In the genomic region with DNA sequence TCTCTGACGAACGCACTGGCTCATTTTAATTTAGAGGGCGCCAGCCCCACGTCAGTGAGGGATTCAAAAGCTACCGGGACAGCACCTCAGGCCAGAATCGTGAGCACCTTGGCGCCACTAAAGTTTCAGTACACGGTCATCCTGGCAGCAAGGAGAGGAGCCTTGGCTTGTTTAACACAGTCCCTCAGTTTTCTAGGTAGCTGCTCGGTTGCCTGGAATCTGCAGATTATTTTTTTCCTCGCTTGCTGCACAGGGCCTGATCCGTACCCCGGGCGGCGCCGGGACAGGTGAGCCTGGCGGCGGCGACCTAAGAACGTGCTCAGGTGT, we compare ENCODE assay signal across 8 mouse cellular contexts. TPM values are rescaled to one million over a fixed set of nuclear protein-coding genes. Genes with fewer than 3 reads are reported as not detected.
DNase-seq lines count a peak whose midpoint lies in the region; ATAC-seq and TF ChIP-seq lines count a peak whose summit lies in the region.

No protein-coding gene starts in this region.

- TF ChIP-seq CTCF in liver, adult 2 months (IDR thresholded peaks at IDR 0.05; ENCODE audit: low read depth, low read length) = no peak

- ATAC-seq in forebrain, embryonic 12.5 days (ENCODE audit: low FRiP score) = no peak
- ATAC-seq in intestine, embryonic 16.5 days = no peak; the same call in 1 of the 2 replicates
- no peak for ATAC-seq in neural tube, embryonic 13.5 days (ENCODE audit: low read depth)
- no peak for ATAC-seq in erythroid progenitor cell, adult 5-6 weeks (replicated peaks; ENCODE audit: low FRiP score, poor library complexity, severe bottlenecking)

- DNase-seq in liver, adult 2 months (ENCODE audit: extremely low read depth, low read depth, low spot score) = no peak
- no peak for DNase-seq in liver
- DNase-seq in adrenal gland, postnatal 36 days = no peak
- no peak for DNase-seq in cerebellum, adult 11-12 months

- H3K9ac ChIP-seq in liver, adult 2 months (ENCODE audit: low read depth, low read length) = no peak overlapping the region
- peak overlapping the region; percentile 62 for H3K9ac ChIP-seq in forebrain, embryonic 12.5 days
- H3K9ac ChIP-seq in intestine, embryonic 16.5 days (ENCODE audit: low read depth, low read length) = peak overlapping the region; percentile 68
- H3K9ac ChIP-seq in neural tube, embryonic 13.5 days = peak overlapping the region; percentile 74

- H3K4me1 ChIP-seq in liver, adult 2 months (ENCODE audit: control insufficient read depth, insufficient read depth, low read length) = 0 out of 2 replicates have a peak, but pooled peaks cover 3% of the 10 kb centered on the region
- peaks cover 13% of the 10 kb centered on the region for H3K4me1 ChIP-seq in forebrain, embryonic 12.5 days
- H3K4me1 ChIP-seq in intestine, embryonic 16.5 days (ENCODE audit: control insufficient read depth, insufficient read depth, low read length) = peaks cover 6% of the 10 kb centered on the region; the same call in 1 of the 2 replicates
- peaks cover 15% of the 10 kb centered on the region for H3K4me1 ChIP-seq in neural tube, embryonic 13.5 days (replicated peaks)

- no peaks in the 10 kb centered on the region for H3K36me3 ChIP-seq in liver, adult 2 months (ENCODE audit: control insufficient read depth, insufficient read depth, low read length)
- H3K36me3 ChIP-seq in forebrain, embryonic 12.5 days (replicated peaks) = no peaks in the 10 kb centered on the region
- H3K36me3 ChIP-seq in intestine, embryonic 16.5 days (ENCODE audit: control insufficient read depth, insufficient read depth, low read length) = no peaks in the 10 kb centered on the region
- H3K36me3 ChIP-seq in neural tube, embryonic 13.5 days = no peaks in the 10 kb centered on the region

- no peaks in the 10 kb centered on the region for H3K79me2 ChIP-seq in liver, adult 2 months (ENCODE audit: control insufficient read depth, insufficient read depth, low read length)

- H3K4me3 ChIP-seq in liver, adult 2 months (ENCODE audit: insufficient read depth, low read depth, low read length) = peak overlapping the region; percentile 24; the same call in 1 of the 2 replicates
- H3K4me3 ChIP-seq in forebrain, embryonic 12.5 days (replicated peaks) = peak overlapping the region; percentile 65
- H3K4me3 ChIP-seq in intestine, embryonic 16.5 days (ENCODE audit: low read length) = peak overlapping the region; percentile 68
- H3K4me3 ChIP-seq in neural tube, embryonic 13.5 days = peak overlapping the region; percentile 61

- WGBS in liver, adult 2 months = 6% methylated on average over 19 of the region's 19 CpGs
- WGBS in forebrain, embryonic 12.5 days = 3% methylated on average over 19 of the region's 19 CpGs
- whole genome bisulfite sequencing in intestine, embryonic 16.5 days = 3% methylated on average over 19 of the region's 19 CpGs
- 5% methylated on average over 19 of the region's 19 CpGs for WGBS in neural tube, embryonic 13.5 days

- H3K9me3 ChIP-seq in forebrain, embryonic 12.5 days = no peaks in the 10 kb centered on the region
- H3K9me3 ChIP-seq in intestine, embryonic 16.5 days (ENCODE audit: control insufficient read depth, low read length) = no peaks in the 10 kb centered on the region
- no peaks in the 10 kb centered on the region for H3K9me3 ChIP-seq in neural tube, embryonic 13.5 days

- H3K4me2 ChIP-seq in forebrain, embryonic 12.5 days = peak overlapping the region; percentile 96
- peak overlapping the region; percentile 99 for H3K4me2 ChIP-seq in intestine, embryonic 16.5 days (ENCODE audit: low read depth, low read length)
- peak overlapping the region; percentile 96 for H3K4me2 ChIP-seq in neural tube, embryonic 13.5 days

- H3K27me3 ChIP-seq in liver, adult 2 months (ENCODE audit: control insufficient read depth, insufficient read depth, low read length) = peaks cover 19% of the 10 kb centered on the region
- H3K27me3 ChIP-seq in forebrain, embryonic 12.5 days = peaks cover 52% of the 10 kb centered on the region
- H3K27me3 ChIP-seq in intestine, embryonic 16.5 days (replicated peaks; ENCODE audit: control insufficient read depth, insufficient read depth, low read length) = peaks cover 20% of the 10 kb centered on the region
- H3K27me3 ChIP-seq in neural tube, embryonic 13.5 days = peaks cover 57% of the 10 kb centered on the region

- no peak for TF ChIP-seq POLR2A in liver, adult 2 months (IDR thresholded peaks at IDR 0.05; ENCODE audit: extremely low read depth, insufficient read depth, low read length)

- no peak overlapping the region for H3K27ac ChIP-seq in liver, adult 2 months (replicated peaks; ENCODE audit: insufficient read depth, low read depth, low read length)
- no peak overlapping the region for H3K27ac ChIP-seq in forebrain, embryonic 12.5 days
- H3K27ac ChIP-seq in intestine, embryonic 16.5 days (ENCODE audit: low read length) = no peak overlapping the region
- H3K27ac ChIP-seq in neural tube, embryonic 13.5 days (replicated peaks) = no peak overlapping the region

RNA-seq across cellular contexts. Expression of a gene that starts 28.4 kb away (rescaled TPM):
- total RNA-seq in liver, adult 2 months (2014; rRNA removed) = 0.07 and 0.09 TPM in 2 replicates
- 0.10 TPM in 1 of 2 replicates, not detected in the other for polyA plus RNA-seq in liver, adult 2 months (2012; rRNA removed)
- polyA plus RNA-seq in forebrain, embryonic 12.5 days (2016; fragmentation: Nextera tagmentation; extraction: Ambion mirVana) = 1.6 and 1.8 TPM in 2 replicates
- polyA plus RNA-seq in intestine, embryonic 16.5 days (2015; fragmentation: Nextera tagmentation; extraction: Ambion mirVana) = 0.82 and 1.2 TPM in 2 replicates
- polyA plus RNA-seq in neural tube, embryonic 13.5 days (2015; fragmentation: Nextera tagmentation; extraction: Ambion mirVana) = 3.1 and 3.6 TPM in 2 replicates
- total RNA-seq in adrenal gland, postnatal 36 days (2021) = under 1 TPM; 0.66 to 0.79 TPM
- total RNA-seq in erythroid progenitor cell, adult 5-6 weeks (2015; ENCODE audit: low replicate concordance) = 1.8 TPM in 1 of 2 replicates, not detected in the other
- not detected in 2 replicates for total RNA-seq in erythroid progenitor cell, adult 5-6 weeks (2017; ENCODE audit: low replicate concordance)
